Mouse (Mus musculus) cortical plate, adult 2 months (tissue): ENCODE data around the gene Mlana.

Source experiments
- CTCF ChIP-seq: fragments of 200-500 bp; IDR thresholded peaks from 2 replicates; pipeline ENCODE4 v1.5.1; 2011; ENCODE audit warnings: mild to moderate bottlenecking, control low read depth, low read length; ENCODE audit not compliant: insufficient read depth; ENCODE audit errors: extremely low read depth
- POLR2A ChIP-seq: fragments of 200-500 bp; IDR thresholded peaks from 2 replicates; pipeline ENCODE4 v1.6.1; 2011; ENCODE audit warnings: mild to moderate bottlenecking, low read length, control low read depth; ENCODE audit not compliant: insufficient read depth; ENCODE audit errors: extremely low read depth

DNA sequence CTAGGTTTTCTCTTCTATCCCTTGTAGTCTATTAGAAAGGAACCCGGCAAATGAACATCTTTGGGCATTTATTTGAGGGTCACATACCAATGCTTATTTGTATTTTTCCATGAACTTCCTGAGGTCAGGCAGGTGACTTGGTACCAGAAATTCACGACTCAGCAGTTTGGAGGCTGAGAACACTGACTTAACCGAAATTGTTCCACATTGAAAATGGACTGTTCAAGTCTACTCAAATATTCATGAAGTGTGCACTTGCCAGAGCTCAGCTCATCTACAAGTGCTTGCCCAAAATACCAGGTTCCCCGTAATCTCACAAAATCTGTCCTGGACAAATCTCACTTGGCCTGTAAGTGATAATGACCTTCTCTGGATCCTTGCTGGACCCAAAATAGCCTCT is 41.6 kb upstream of the Mlana start:
- TF ChIP-seq CTCF (no peak), POLR2A (no peak)
